Mouse (Mus musculus) CH12.LX (cell line): ENCODE data around the gene Myt1l. TPM values are rescaled to one million over a fixed set of nuclear protein-coding genes. Genes with fewer than 3 reads are reported as not detected.

Source experiments
- DNase-seq: peaks from one replicate; pipeline ENCODE4 v3.0.0-alpha.2; 2013; ENCODE audit errors: extremely low read depth
- H3K27ac ChIP-seq: 2 replicates; pipeline ENCODE4 v1.5.1; 2012; ENCODE audit warnings: low read depth, mild to moderate bottlenecking, control low read depth, moderate library complexity; ENCODE audit not compliant: insufficient read depth
- H3K27me3 ChIP-seq: replicated peaks from 2 replicates; pipeline ENCODE3; 2012; ENCODE audit warnings: inconsistent platforms
- H3K36me3 ChIP-seq, 2 experiments: replicated peaks in 1 of 2; 2 replicates each; pipeline versions ENCODE3 to v1.6.1; 2012; ENCODE audit warnings: inconsistent platforms in 1 of 2, low read length in 1 of 2, mild to moderate bottlenecking in 1 of 2, mixed read lengths in 1 of 2, moderate library complexity in 1 of 2; ENCODE audit not compliant: control insufficient read depth in 1 of 2, insufficient read depth in 1 of 2
- H3K4me1 ChIP-seq, 2 experiments: 2 replicates each; pipeline ENCODE4 v1.6.1; 2012; ENCODE audit warnings: inconsistent platforms in 1 of 2, moderate library complexity in 1 of 2; ENCODE audit not compliant: insufficient read depth in 2 of 2, control insufficient read depth in 1 of 2
- H3K4me2 ChIP-seq: 2 replicates; pipeline ENCODE4 v1.6.1; 2012; ENCODE audit warnings: low read depth, mild to moderate bottlenecking, control low read depth; ENCODE audit not compliant: poor library complexity, insufficient read depth, severe bottlenecking
- H3K4me3 ChIP-seq, 3 experiments: fragments of 150-350 bp in 1 of 3; sonication (generic) in 1 of 3; replicated peaks in 1 of 3; 2 replicates each; pipeline versions ENCODE3 to v1.5.1; 2011 to 2012; ENCODE audit warnings: low read depth in 2 of 3, low read length in 2 of 3, mild to moderate bottlenecking in 2 of 3, moderate library complexity in 2 of 3, control low read depth in 1 of 3, improper control_type of control experiment in 1 of 3, inconsistent platforms in 1 of 3, mixed read lengths in 1 of 3; ENCODE audit not compliant: poor library complexity in 1 of 3
- H3K79me2 ChIP-seq: replicated peaks from 2 replicates; pipeline ENCODE4 v1.6.1; 2012; ENCODE audit warnings: mild to moderate bottlenecking, moderate library complexity; ENCODE audit not compliant: control insufficient read depth, poor library complexity, insufficient read depth, severe bottlenecking; ENCODE audit errors: extremely low read depth
- H3K9ac ChIP-seq: 2 replicates; pipeline ENCODE4 v1.6.1; 2012; ENCODE audit warnings: low read depth, mild to moderate bottlenecking, control low read depth, moderate library complexity; ENCODE audit not compliant: insufficient read depth
- H3K9me3 ChIP-seq: replicated peaks from 2 replicates; pipeline ENCODE3; 2012; ENCODE audit warnings: low read length, inconsistent platforms, mixed read lengths
- BHLHE40 ChIP-seq: IDR thresholded peaks from 2 replicates; pipeline ENCODE4 v1.6.1; 2011; ENCODE audit warnings: mild to moderate bottlenecking, low read depth, low read length, improper control_type of control experiment
- CTCF ChIP-seq, 2 experiments: IDR thresholded peaks in 1 of 2; conservative IDR thresholded peaks in 1 of 2; 2 replicates each; pipeline ENCODE4 v1.5.1; 2011 to 2012; ENCODE audit warnings: low read depth in 2 of 2, low read length in 2 of 2, improper control_type of control experiment in 1 of 2, inconsistent platforms in 1 of 2, mild to moderate bottlenecking in 1 of 2, moderate library complexity in 1 of 2
- E2F4 ChIP-seq: IDR thresholded peaks from 2 replicates; pipeline ENCODE4 v1.6.1; 2011; ENCODE audit warnings: low read depth, low read length, improper control_type of control experiment; ENCODE audit not compliant: insufficient replicate concordance
- ELF1 ChIP-seq: IDR thresholded peaks from 2 replicates; pipeline ENCODE4 v1.6.1; 2014; ENCODE audit warnings: low read depth, mild to moderate bottlenecking, inconsistent platforms, low read length, improper control_type of control experiment
- EP300 ChIP-seq: IDR thresholded peaks from 2 replicates; pipeline ENCODE4 v1.6.1; 2011; ENCODE audit warnings: low read length, improper control_type of control experiment
- HCFC1 ChIP-seq: IDR thresholded peaks from 2 replicates; pipeline ENCODE4 v1.6.1; 2012; ENCODE audit warnings: low read depth, mild to moderate bottlenecking, inconsistent platforms, low read length, improper control_type of control experiment
- JUN ChIP-seq: IDR thresholded peaks from 2 replicates; pipeline ENCODE4 v1.6.1; 2011; ENCODE audit warnings: low read depth, mild to moderate bottlenecking, low read length, improper control_type of control experiment, moderate library complexity; ENCODE audit not compliant: insufficient read depth
- JUND ChIP-seq: conservative IDR thresholded peaks from 2 replicates; pipeline ENCODE4 v1.6.1; 2011; ENCODE audit warnings: low read depth, low read length, improper control_type of control experiment
- KAT2A ChIP-seq: IDR thresholded peaks from 2 replicates; pipeline ENCODE4 v1.6.1; 2012; ENCODE audit warnings: low read length, improper control_type of control experiment, inconsistent platforms; ENCODE audit not compliant: insufficient replicate concordance
- MAFK ChIP-seq: IDR thresholded peaks from 2 replicates; pipeline ENCODE4 v1.6.1; 2011; ENCODE audit warnings: low read length, improper control_type of control experiment; ENCODE audit not compliant: insufficient replicate concordance
- MAX ChIP-seq: IDR thresholded peaks from 2 replicates; pipeline ENCODE4 v1.6.1; 2011; ENCODE audit warnings: low read length, improper control_type of control experiment
- MEF2A ChIP-seq: IDR thresholded peaks from 2 replicates; pipeline ENCODE4 v1.6.1; 2014; ENCODE audit warnings: low read depth, mild to moderate bottlenecking, inconsistent platforms, low read length, improper control_type of control experiment, borderline replicate concordance
- MXI1 ChIP-seq: IDR thresholded peaks from 2 replicates; pipeline ENCODE4 v1.6.1; 2011; ENCODE audit warnings: mild to moderate bottlenecking, low read depth, low read length, improper control_type of control experiment
- MYC ChIP-seq: IDR thresholded peaks from 2 replicates; pipeline ENCODE4 v1.6.1; 2011; ENCODE audit warnings: low read depth, mild to moderate bottlenecking, improper control_type of control experiment, low read length
- NELFE ChIP-seq: IDR thresholded peaks from 2 replicates; pipeline ENCODE4 v1.6.1; 2011; ENCODE audit warnings: low read depth, low read length, improper control_type of control experiment
- PAX5 ChIP-seq: IDR thresholded peaks from 2 replicates; pipeline ENCODE4 v1.6.1; 2012; ENCODE audit warnings: low read length, inconsistent platforms, mixed read lengths
- SMC3 ChIP-seq: IDR thresholded peaks from 2 replicates; pipeline ENCODE4 v1.6.1; 2011; ENCODE audit warnings: low read depth, low read length, improper control_type of control experiment
- TBP ChIP-seq: conservative IDR thresholded peaks from 2 replicates; pipeline ENCODE4 v1.6.1; 2011; ENCODE audit warnings: low read depth, low read length, improper control_type of control experiment
- USF1 ChIP-seq: IDR thresholded peaks from 2 replicates; pipeline ENCODE4 v1.6.1; 2014; ENCODE audit warnings: low read depth, mild to moderate bottlenecking, inconsistent platforms, low read length, improper control_type of control experiment
- USF2 ChIP-seq: conservative IDR thresholded peaks from 2 replicates; pipeline ENCODE4 v1.6.1; 2011; ENCODE audit warnings: low read depth, low read length, improper control_type of control experiment
- ZC3H11A ChIP-seq: IDR thresholded peaks from 2 replicates; pipeline ENCODE4 v1.6.1; 2012; ENCODE audit warnings: low read depth, mild to moderate bottlenecking, inconsistent platforms, low read length, improper control_type of control experiment
- ZKSCAN1 ChIP-seq: IDR thresholded peaks from 2 replicates; pipeline ENCODE4 v1.6.1; 2012; ENCODE audit warnings: low read depth, inconsistent platforms, low read length, improper control_type of control experiment, borderline replicate concordance
- ZMIZ1 ChIP-seq: IDR thresholded peaks from 2 replicates; pipeline ENCODE4 v1.6.1; 2012; ENCODE audit warnings: low read depth, mild to moderate bottlenecking, inconsistent platforms, low read length, improper control_type of control experiment
- ZNF384 ChIP-seq: IDR thresholded peaks from 2 replicates; pipeline ENCODE4 v1.6.1; 2012; ENCODE audit warnings: low read depth, low read length, improper control_type of control experiment, inconsistent platforms
- dilution Hi-C: fragments of 300-500 bp; cut with MboI; formaldehyde crosslinking; loops from 2 replicates; pipeline ENCODE4 v1.14.3; 2020; ENCODE audit warnings: low sequenced_read_pairs; ENCODE audit not compliant: extremely low pct_unique_long_range_greater_than_20kb, extremely low pct_ligation_motif_present
- in situ Hi-C: fragments of 300-500 bp; cut with MboI; formaldehyde crosslinking; loops from 3 replicates; pipeline ENCODE4 v1.14.3; 2019; ENCODE audit warnings: low sequenced_read_pairs, low pct_ligation_motif_present, low pct_unique_long_range_greater_than_20kb, mixed read lengths
- polyA plus RNA-seq: library from polyadenylated mRNA; unstranded; fragments of >175 nt; gene quantifications from 2 replicates; pipeline ENCODE4 v1.2.1, GENCODE M21; 2012; ENCODE audit warnings: low read depth; ENCODE audit not compliant: insufficient read length
- total RNA-seq, 2 experiments: library from RNA; depleted of rRNA; stranded (reverse); fragments of 300-350 nt in 1 of 2; fragments of >200 nt in 1 of 2; gene quantifications; 2 replicates each; pipeline ENCODE4 v1.2.3; 2012 to 2014

The Myt1l gene
- total and polyA plus RNA-seq, 3 experiments: 0.31 to 1.1 TPM; not detected in 1

DNA sequence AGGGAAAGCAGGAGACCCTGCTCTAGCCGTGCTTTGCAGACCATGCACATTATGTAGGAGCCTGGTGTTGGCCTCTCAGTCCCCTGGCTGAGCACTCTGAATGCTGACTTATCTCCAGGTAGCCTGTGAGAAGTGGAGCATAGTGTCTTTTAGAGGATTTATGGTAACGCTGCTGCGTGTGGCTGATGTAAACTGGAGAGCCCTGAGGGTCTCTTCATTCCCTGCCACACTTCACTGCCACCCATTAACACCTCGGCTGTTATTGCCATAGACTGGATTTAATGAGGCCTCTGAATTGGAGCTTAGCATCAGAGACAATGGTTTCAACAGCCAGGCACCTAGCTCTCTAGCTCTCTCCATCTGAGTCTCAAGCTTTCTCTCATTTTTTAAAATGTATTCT is 114.7 kb downstream of the Myt1l start:
- Histone ChIP-seq H3K4me3 (no peak overlapping the region), H3K4me1 (no peaks in the 10 kb centered on the region), H3K9me3 (no peaks in the 10 kb centered on the region), H3K4me2 (no peak overlapping the region), H3K9ac (no peak overlapping the region), H3K36me3 (no peaks in the 10 kb centered on the region), H3K79me2 (no peaks in the 10 kb centered on the region), H3K27me3 (no peaks in the 10 kb centered on the region)
- in situ Hi-C loops: no loop called here
- dilution Hi-C loops: no loop called here
- TF ChIP-seq ZC3H11A: no peak
- no peak for TF ChIP-seq KAT2A
- no peak for TF ChIP-seq ZNF384
- TF ChIP-seq ZMIZ1: no peak
- no peak for TF ChIP-seq NELFE
- TF ChIP-seq MXI1: no peak
- TF ChIP-seq, all 38 proteins: peak for 0
- no peak overlapping the region for H3K27ac ChIP-seq
- DNase-seq: no peak

DNA sequence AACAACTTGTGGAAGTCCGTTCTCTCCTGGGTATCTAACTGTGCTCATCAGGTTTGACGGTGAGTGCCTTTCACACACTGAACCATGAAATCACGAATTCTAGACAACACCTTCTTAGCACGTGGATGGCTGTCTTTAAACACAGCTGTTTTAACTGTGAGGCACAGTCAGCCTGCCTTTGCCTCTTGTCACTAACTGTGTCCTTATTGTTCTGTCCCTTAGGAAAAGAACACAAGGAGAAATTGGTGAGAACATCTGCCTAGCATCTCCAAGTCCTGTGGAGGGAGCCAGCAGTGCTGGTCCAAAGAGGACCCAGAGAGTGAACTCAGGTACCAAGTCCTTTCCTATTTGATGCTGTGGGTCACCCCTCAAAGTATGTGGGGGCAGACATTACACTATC is 115.9 kb downstream of the Myt1l start:
- H3K4me2 ChIP-seq: no peak overlapping the region
- TF ChIP-seq EP300 (no peak), JUN (no peak), E2F4 (no peak), ZKSCAN1 (no peak), TBP (no peak), HCFC1 (no peak), BHLHE40 (no peak), SMC3 (no peak), USF2 (no peak), ZMIZ1 (no peak), MYC (no peak), MAX (no peak), MEF2A (no peak), ELF1 (no peak), CTCF (conservative IDR thresholded peaks at IDR 0.05 in 1 of 2, IDR thresholded peaks at IDR 0.05 in 1 of 2; ENCODE audit: low read depth in 2 of 2, low read length in 2 of 2) (no peak), ZNF384 (no peak), PAX5 (no peak), JUND (no peak), MAFK (no peak), USF1 (no peak)
- H3K36me3 ChIP-seq: no peaks in the 10 kb centered on the region
- no peaks in the 10 kb centered on the region for H3K9me3 ChIP-seq
- H3K27me3 ChIP-seq: no peaks in the 10 kb centered on the region
- H3K4me1 ChIP-seq: no peaks in the 10 kb centered on the region
- no peaks in the 10 kb centered on the region for H3K79me2 ChIP-seq
- in situ Hi-C loops (no loop called here), dilution Hi-C loops (no loop called here)
- H3K9ac ChIP-seq: no peak overlapping the region
- no peak overlapping the region for H3K27ac ChIP-seq
- H3K4me3 ChIP-seq: no peak overlapping the region
- DNase-seq: no peak
